ENCODE assay signal across 23 mouse cellular contexts in genomic region chr11:33226516-33226915, GRCm38 (mm10). TPM values are rescaled to one million over a fixed set of nuclear protein-coding genes. Genes with fewer than 3 reads are reported as not detected.
"Had no signal": no experiment of that assay in that cellular context is flagged by ENCODE, and none has a peak within 500 bp of the region (broad histone marks: within the 10 kb centered on the region; RNA-seq: fewer than 3 reads in every experiment).

No protein-coding gene starts in this region.

- H3K4me3 ChIP-seq: limb, embryonic 13.5 days; midbrain, embryonic 10.5 days; myocyte; neural tube, embryonic 15.5 days had no signal

- H3K27me3 ChIP-seq: limb, embryonic 13.5 days; neural tube, embryonic 15.5 days had no signal

- H3K27ac ChIP-seq: limb, embryonic 13.5 days; liver, embryonic 14.5 days; midbrain, embryonic 10.5 days; neural tube, embryonic 15.5 days; stomach, postnatal 0 days had no signal

- DNase-seq: kidney, adult 9 months; kidney, postnatal 25 days; layer of hippocampus, adult 9-11 months; layer of hippocampus, postnatal 36 days; left cerebral cortex, postnatal 4 days; lung, adult 18-20 months; lung, postnatal 36 days; midbrain, embryonic 14.5 days; right cerebral cortex, adult 18-20 months; right cerebral cortex, postnatal 25 days; thymus, postnatal 4 days had no signal

- H3K9me3 ChIP-seq: limb, embryonic 13.5 days; midbrain, embryonic 10.5 days; neural tube, embryonic 15.5 days had no signal

- H3K36me3 ChIP-seq: limb, embryonic 13.5 days; midbrain, embryonic 10.5 days; neural tube, embryonic 15.5 days had no signal

RNA-seq across cellular contexts. Expression of gene Tlx3, which starts 23.1 kb away (rescaled TPM):
- total RNA-seq: layer of hippocampus, adult 18-20 months; layer of hippocampus, postnatal 36 days; left cerebral cortex, postnatal 4 days; liver, adult 2 months; megakaryocyte, adult 5-6 weeks had no signal
- polyA plus RNA-seq: limb, embryonic 13.5 days; liver, adult 2 months; liver, embryonic 14.5 days; lung, postnatal 0 days; myocyte; small intestine, adult 2 months; stomach, postnatal 0 days had no signal

RNA-seq across cellular contexts. Expression of gene Gm12117, which starts 50.0 kb away (rescaled TPM):
- total RNA-seq: layer of hippocampus, postnatal 36 days; liver, adult 2 months; megakaryocyte, adult 5-6 weeks had no signal
- polyA plus RNA-seq: limb, embryonic 13.5 days; liver, adult 2 months; liver, embryonic 14.5 days; lung, postnatal 0 days; midbrain, embryonic 10.5 days; midbrain, embryonic 14.5 days; myocyte; neural tube, embryonic 11.5 days; neural tube, embryonic 15.5 days; small intestine, adult 2 months; stomach, postnatal 0 days had no signal
